ENCODE assay signal across 9 mouse cellular contexts in genomic region chr8:111735791-111736190, GRCm38 (mm10). TPM values are rescaled to one million over a fixed set of nuclear protein-coding genes. Genes with fewer than 3 reads are reported as not detected.
DNase-seq lines count a peak whose midpoint lies in the region; ATAC-seq and TF ChIP-seq lines count a peak whose summit lies in the region.
"Had no signal": no experiment of that assay in that cellular context is flagged by ENCODE, and none has a peak within 500 bp of the region (broad histone marks: within the 10 kb centered on the region; RNA-seq: fewer than 3 reads in every experiment).

No protein-coding gene starts in this region.

- 57% methylated on average over 4 of the region's 4 CpGs for whole genome bisulfite sequencing in heart, adult 2 months
- 77% methylated on average over 4 of the region's 4 CpGs for WGBS in midbrain, embryonic 10.5 days
- 90% methylated on average over 4 of the region's 4 CpGs for WGBS in midbrain, embryonic 16.5 days
- WGBS in hindbrain, postnatal 0 days = 75% methylated on average over 4 of the region's 4 CpGs
- 69% methylated on average over 4 of the region's 4 CpGs for WGBS in stomach, embryonic 14.5 days

- H3K4me2 ChIP-seq in midbrain, embryonic 16.5 days (ENCODE audit: low read length) = no peak overlapping the region
- H3K4me2 ChIP-seq in hindbrain, postnatal 0 days (ENCODE audit: low read depth, low read length) = no peak overlapping the region
- H3K4me2 ChIP-seq in stomach, embryonic 14.5 days (replicated peaks; ENCODE audit: low read depth, low read length) = no peak overlapping the region

- peaks cover 61% of the 10 kb centered on the region for H3K4me1 ChIP-seq in heart, adult 2 months (ENCODE audit: control insufficient read depth, insufficient read depth, low read length)
- H3K4me1 ChIP-seq in midbrain, embryonic 10.5 days = peaks cover 97% of the 10 kb centered on the region
- H3K4me1 ChIP-seq in midbrain, embryonic 16.5 days (ENCODE audit: control insufficient read depth, insufficient read depth, low read length) = peaks cover 69% of the 10 kb centered on the region
- H3K4me1 ChIP-seq in hindbrain, postnatal 0 days (ENCODE audit: insufficient read depth, low read length) = peaks cover 63% of the 10 kb centered on the region
- peaks cover 73% of the 10 kb centered on the region for H3K4me1 ChIP-seq in stomach, embryonic 14.5 days (ENCODE audit: control insufficient read depth, insufficient read depth, low read length)

- intact Hi-C loops in heart, adult 2 months (cut with DNase I) = no loop called here
- intact Hi-C loops in heart, postnatal 36 days (cut with DNase I) = no loop called here

- H3K9me3 ChIP-seq in midbrain, embryonic 10.5 days (replicated peaks) = no peaks in the 10 kb centered on the region
- H3K9me3 ChIP-seq in midbrain, embryonic 16.5 days (replicated peaks; ENCODE audit: control insufficient read depth, low read length, poor library complexity, severe bottlenecking) = no peaks in the 10 kb centered on the region
- H3K9me3 ChIP-seq in hindbrain, postnatal 0 days (ENCODE audit: low read length) = no peaks in the 10 kb centered on the region
- no peaks in the 10 kb centered on the region for H3K9me3 ChIP-seq in stomach, embryonic 14.5 days (ENCODE audit: control insufficient read depth, low read depth, low read length)

- peaks cover 5% of the 10 kb centered on the region for H3K79me2 ChIP-seq in heart, adult 2 months (replicated peaks; ENCODE audit: control insufficient read depth, insufficient read depth, low read length)

- no peak for TF ChIP-seq CTCF in heart, adult 2 months (IDR thresholded peaks at IDR 0.05)
- no peak for TF ChIP-seq CTCF in hindbrain, postnatal 0 days (IDR thresholded peaks at IDR 0.05; ENCODE audit: low read depth)

- DNase-seq in heart, adult 2 months = no peak
- no peak for DNase-seq in heart, postnatal 36 days
- no peak for DNase-seq in midbrain, embryonic 10.5 days (ENCODE audit: low spot score)
- DNase-seq in hindbrain, postnatal 0 days (ENCODE audit: low spot score) = no peak
- no peak for DNase-seq in spleen, postnatal 10 days (ENCODE audit: low spot score in 2 of 2)

- ATAC-seq in midbrain, embryonic 16.5 days = no peak
- ATAC-seq in hindbrain, postnatal 0 days = no peak
- no peak for ATAC-seq in stomach, embryonic 14.5 days (ENCODE audit: insufficient number of reproducible peaks, insufficient read depth, low FRiP score, low read depth)
- ATAC-seq in frontal cortex, adult (ENCODE audit: low TSS enrichment) = no peak

- H3K4me3 ChIP-seq in heart, adult 2 months = peak overlapping the region; percentile 10; the same call in 1 of the 2 replicates
- H3K4me3 ChIP-seq in midbrain, embryonic 10.5 days = peak overlapping the region; percentile 0; the same call in 1 of the 2 replicates
- H3K4me3 ChIP-seq in midbrain, embryonic 16.5 days (ENCODE audit: low read depth, low read length) = no peak overlapping the region
- no peak overlapping the region for H3K4me3 ChIP-seq in hindbrain, postnatal 0 days (ENCODE audit: low read length)
- no peak overlapping the region for H3K4me3 ChIP-seq in stomach, embryonic 14.5 days (ENCODE audit: low read depth, low read length)

- H3K36me3 ChIP-seq in heart, adult 2 months (ENCODE audit: control insufficient read depth, insufficient read depth, low read length) = no peaks in the 10 kb centered on the region; the same call in 1 of the 2 replicates
- H3K36me3 ChIP-seq in midbrain, embryonic 10.5 days = peaks cover 12% of the 10 kb centered on the region; the same call in 1 of the 2 replicates
- H3K36me3 ChIP-seq in midbrain, embryonic 16.5 days (ENCODE audit: control insufficient read depth, insufficient read depth, low read length) = no peaks in the 10 kb centered on the region
- H3K36me3 ChIP-seq in hindbrain, postnatal 0 days (ENCODE audit: insufficient read depth, low read length) = no peaks in the 10 kb centered on the region
- no peaks in the 10 kb centered on the region for H3K36me3 ChIP-seq in stomach, embryonic 14.5 days (ENCODE audit: control insufficient read depth, insufficient read depth, low read length)

- H3K9ac ChIP-seq in heart, adult 2 months (ENCODE audit: low read depth, low read length) = peak overlapping the region; percentile 17
- H3K9ac ChIP-seq in midbrain, embryonic 16.5 days (ENCODE audit: low read depth, low read length) = no peak overlapping the region
- 0 out of 2 replicates have a peak overlapping the region, but pooled peaks have one; percentile 2 for H3K9ac ChIP-seq in hindbrain, postnatal 0 days (replicated peaks; ENCODE audit: low read length)
- no peak overlapping the region for H3K9ac ChIP-seq in stomach, embryonic 14.5 days (replicated peaks; ENCODE audit: low read depth, low read length)

- H3K27me3 ChIP-seq in heart, adult 2 months (ENCODE audit: control insufficient read depth, insufficient read depth, low read length) = no peaks in the 10 kb centered on the region
- H3K27me3 ChIP-seq in midbrain, embryonic 10.5 days (ENCODE audit: low read depth, poor library complexity, severe bottlenecking) = no peaks in the 10 kb centered on the region
- H3K27me3 ChIP-seq in midbrain, embryonic 16.5 days (ENCODE audit: control insufficient read depth, insufficient read depth, low read depth, low read length) = no peaks in the 10 kb centered on the region
- no peaks in the 10 kb centered on the region for H3K27me3 ChIP-seq in hindbrain, postnatal 0 days (ENCODE audit: insufficient read depth, low read length)
- no peaks in the 10 kb centered on the region for H3K27me3 ChIP-seq in stomach, embryonic 14.5 days (ENCODE audit: control insufficient read depth, insufficient read depth, low read length)

- TF ChIP-seq POLR2A in heart, adult 2 months (IDR thresholded peaks at IDR 0.05; ENCODE audit: insufficient read depth, low read depth, low read length) = no peak

- no peak for TF ChIP-seq EP300 in heart, adult 2 months (IDR thresholded peaks at IDR 0.05; ENCODE audit: insufficient read depth, low read depth, low read length)

- H3K27ac ChIP-seq in heart, adult 2 months = peak overlapping the region; percentile 96
- H3K27ac ChIP-seq in midbrain, embryonic 10.5 days (replicated peaks) = peak overlapping the region; percentile 91
- no peak overlapping the region for H3K27ac ChIP-seq in midbrain, embryonic 16.5 days (ENCODE audit: low read length)
- H3K27ac ChIP-seq in hindbrain, postnatal 0 days = peak overlapping the region; percentile 62; the same call in 1 of the 2 replicates
- H3K27ac ChIP-seq in stomach, embryonic 14.5 days (ENCODE audit: low read length) = peak overlapping the region; percentile 27; the same call in 1 of the 2 replicates

RNA-seq across cellular contexts. Expression of gene Bcar1, which starts 7.8 kb away (rescaled TPM):
- total RNA-seq in heart, adult 2 months (2021) = 10 to 100 TPM; 19.1 to 21.1 TPM
- 31.3 TPM in 2 replicates for polyA plus RNA-seq in heart, adult 2 months (2012; rRNA removed)
- 10 to 100 TPM; 18.8 to 19.1 TPM for total RNA-seq in heart, postnatal 36 days (2021)
- 52.4 and 53.7 TPM in 2 replicates for polyA plus RNA-seq in midbrain, embryonic 10.5 days (2016; fragmentation: Nextera tagmentation; extraction: Ambion mirVana)
- 41.5 and 43.3 TPM in 2 replicates for polyA plus RNA-seq in midbrain, embryonic 16.5 days (2015; fragmentation: Nextera tagmentation; extraction: Ambion mirVana)
- 93.6 and 100 TPM in 2 replicates for total RNA-seq in hindbrain, postnatal 0 days (2014; rRNA removed)
- polyA plus RNA-seq in hindbrain, postnatal 0 days (2015; fragmentation: Nextera tagmentation; extraction: Ambion mirVana) = 42.6 and 48.8 TPM in 2 replicates
- 43.5 and 46.5 TPM in 2 replicates for polyA plus RNA-seq in stomach, embryonic 14.5 days (2014; fragmentation: Nextera tagmentation; extraction: Ambion mirVana)

RNA-seq across cellular contexts. Expression of gene Ctrb1, which starts 45.0 kb away (rescaled TPM):
- total RNA-seq in heart, adult 2 months (2021) = not detected
- 0.68 and 0.82 TPM in 2 replicates for polyA plus RNA-seq in heart, adult 2 months (2012; rRNA removed)
- not detected for total RNA-seq in heart, postnatal 36 days (2021)
- polyA plus RNA-seq in midbrain, embryonic 10.5 days (2016; fragmentation: Nextera tagmentation; extraction: Ambion mirVana) = not detected in 2 replicates
- not detected in 2 replicates for polyA plus RNA-seq in midbrain, embryonic 16.5 days (2015; fragmentation: Nextera tagmentation; extraction: Ambion mirVana)
- not detected in 2 replicates for total RNA-seq in hindbrain, postnatal 0 days (2014; rRNA removed)
- polyA plus RNA-seq in hindbrain, postnatal 0 days (2015; fragmentation: Nextera tagmentation; extraction: Ambion mirVana) = not detected in 2 replicates
- polyA plus RNA-seq in stomach, embryonic 14.5 days (2014; fragmentation: Nextera tagmentation; extraction: Ambion mirVana) = 201 TPM in 1 of 2 replicates, not detected in the other
- total RNA-seq: layer of hippocampus, postnatal 36 days had no signal

Comparison
In these comparisons a context has a peak if more than half of its experiments do, and no peak if none do; other contexts are left out.
1. H3K4me3 ChIP-seq: peak in heart, adult 2 months (single experiment) and midbrain, embryonic 10.5 days (single experiment); none in midbrain, embryonic 16.5 days (single experiment), hindbrain, postnatal 0 days (single experiment) and stomach, embryonic 14.5 days (single experiment).
2. H3K9ac ChIP-seq: peak in heart, adult 2 months (single experiment) and hindbrain, postnatal 0 days (single experiment); none in midbrain, embryonic 16.5 days (single experiment) and stomach, embryonic 14.5 days (single experiment).